Mouse (Mus musculus) liver, embryonic 13.5 days (tissue): Measurements from ENCODE around the gene Cmtm8. TPM values are rescaled to one million over a fixed set of nuclear protein-coding genes. Genes with fewer than 3 reads are reported as not detected.

Experiments
- ATAC-seq: fragments of 200-750 bp; cut with Nextera tagmentation; 2 replicates; pipeline ENCODE4 v1.8.0; 2017; ENCODE audit warnings: low read depth, mild to moderate bottlenecking, moderate number of reproducible peaks, moderate library complexity
- DNase-seq: peaks from one replicate; pipeline ENCODE4 v3.0.0; 2022
- H3K27ac ChIP-seq: fragments of 300-500 bp; sonication (generic); 2 replicates; pipeline ENCODE4 v1.5.1; 2015; ENCODE audit warnings: moderate library complexity, mild to moderate bottlenecking, inconsistent platforms
- H3K27me3 ChIP-seq: fragments of 300-500 bp; sonication (generic); 2 replicates; pipeline ENCODE4 v1.6.1; 2015; ENCODE audit warnings: mild to moderate bottlenecking, inconsistent platforms
- H3K36me3 ChIP-seq: fragments of 300-500 bp; sonication (generic); 2 replicates; pipeline ENCODE4 v1.6.1; 2015; ENCODE audit warnings: mild to moderate bottlenecking, inconsistent platforms
- H3K4me1 ChIP-seq: fragments of 300-500 bp; sonication (generic); replicated peaks from 2 replicates; pipeline ENCODE4 v1.6.1; 2015; ENCODE audit warnings: inconsistent platforms
- H3K4me2 ChIP-seq: fragments of 300-500 bp; sonication (generic); 2 replicates; pipeline ENCODE4 v1.6.1; 2015; ENCODE audit warnings: inconsistent platforms, mild to moderate bottlenecking, moderate library complexity
- H3K4me3 ChIP-seq: fragments of 300-500 bp; sonication (generic); replicated peaks from 2 replicates; pipeline ENCODE4 v1.5.1; 2015; ENCODE audit warnings: mild to moderate bottlenecking, inconsistent platforms
- H3K9ac ChIP-seq: fragments of 300-500 bp; sonication (generic); 2 replicates; pipeline ENCODE4 v1.6.1; 2015; ENCODE audit warnings: mild to moderate bottlenecking, inconsistent platforms
- H3K9me3 ChIP-seq: fragments of 300-500 bp; sonication (generic); replicated peaks from 2 replicates; pipeline ENCODE4 v1.6.1; 2016; ENCODE audit warnings: inconsistent platforms
- WGBS: fragments of 180-500 bp; shearing (Covaris S2); methylation state at CpG from one replicate; pipeline ENCODE4 v1.1.7; 2015; ENCODE audit not compliant: insufficient replicate concordance; 5-methylcytosine and 5-hydroxymethylcytosine counted together
- polyA plus RNA-seq: library from polyadenylated mRNA; unstranded; fragments of >200 nt; fragmentation: Nextera tagmentation; extraction: Ambion mirVana; gene quantifications from 2 replicates; pipeline ENCODE4 v1.2.1, GENCODE M21; 2015

The Cmtm8 gene
- polyA plus RNA-seq, 1 experiment from 2014 or later = 23.2 TPM

GRCm38 (mm10) chr9:114775272-114775671 is 68.7 kb downstream of the Cmtm8 start:
- Histone ChIP-seq H3K9ac (no peak overlapping the region), H3K27me3 (peaks cover 5% of the 10 kb centered on the region; the same call in 1 of the 2 replicates), H3K4me3 (no peak overlapping the region), H3K4me1 (peaks cover 38% of the 10 kb centered on the region), H3K27ac (peak overlapping the region; percentile 53), H3K9me3 (no peaks in the 10 kb centered on the region), H3K36me3 (peaks cover 12% of the 10 kb centered on the region), H3K4me2 (0 out of 2 replicates have a peak overlapping the region, but pooled peaks have one; percentile 8)
- DNase-seq (no peak), ATAC-seq (no peak)
- 40% methylated on average over 4 of the region's 4 CpGs for WGBS

GRCm38 (mm10) chr9:114774629-114775028 is 69.3 kb downstream of the Cmtm8 start:
- DNase-seq (no peak), ATAC-seq (no peak)
- H3K27ac ChIP-seq = no peak overlapping the region
- H3K4me3 ChIP-seq = no peak overlapping the region
- no peaks in the 10 kb centered on the region for H3K9me3 ChIP-seq
- H3K4me2 ChIP-seq = no peak overlapping the region
- H3K36me3 ChIP-seq = peaks cover 12% of the 10 kb centered on the region
- H3K9ac ChIP-seq = no peak overlapping the region
- WGBS = 67% methylated on average over 6 of the region's 6 CpGs
- H3K27me3 ChIP-seq = no peaks in the 10 kb centered on the region
- peaks cover 32% of the 10 kb centered on the region for H3K4me1 ChIP-seq

- Histone ChIP-seq H3K4me1 (peaks cover 18% of the 10 kb centered on the region), H3K4me3 (no peak overlapping the region), H3K4me2 (no peak overlapping the region), H3K9me3 (no peaks in the 10 kb centered on the region), H3K27ac (no peak overlapping the region), H3K27me3 (no peaks in the 10 kb centered on the region), H3K36me3 (peaks cover 12% of the 10 kb centered on the region), H3K9ac (no peak overlapping the region)
- no peak for DNase-seq
- ATAC-seq = no peak
- 73% methylated on average over 7 of the region's 7 CpGs for WGBS
These were observed 72.4 kb downstream of the Cmtm8 start for GRCm38 (mm10) chr9:114771565-114771964.

- Histone ChIP-seq H3K4me1 (peaks cover 6% of the 10 kb centered on the region), H3K9ac (no peak overlapping the region), H3K9me3 (no peaks in the 10 kb centered on the region), H3K27ac (no peak overlapping the region), H3K36me3 (peaks cover 12% of the 10 kb centered on the region), H3K4me2 (no peak overlapping the region), H3K27me3 (no peaks in the 10 kb centered on the region), H3K4me3 (no peak overlapping the region)
- 40% methylated on average over 4 of the region's 4 CpGs for WGBS
- ATAC-seq (no peak), DNase-seq (no peak)
These were observed 73.7 kb downstream of the Cmtm8 start for GRCm38 (mm10) chr9:114770224-114770623.

GRCm38 (mm10) chr9:114768066-114768465 is 75.9 kb downstream of the Cmtm8 start:
- no peak overlapping the region for H3K4me3 ChIP-seq
- H3K4me2 ChIP-seq = no peak overlapping the region
- ATAC-seq (no peak), DNase-seq (no peak)
- 60% methylated on average over 10 of the region's 10 CpGs for WGBS
- H3K36me3 ChIP-seq = peaks cover 12% of the 10 kb centered on the region
- no peak overlapping the region for H3K9ac ChIP-seq
- H3K4me1 ChIP-seq = no peaks in the 10 kb centered on the region; the same call in 1 of the 2 replicates
- H3K27me3 ChIP-seq = no peaks in the 10 kb centered on the region
- H3K27ac ChIP-seq = no peak overlapping the region
- H3K9me3 ChIP-seq = no peaks in the 10 kb centered on the region

- H3K4me1 ChIP-seq = no peaks in the 10 kb centered on the region; the same call in 1 of the 2 replicates
- ATAC-seq = no peak
- no peaks in the 10 kb centered on the region for H3K9me3 ChIP-seq
- no peak overlapping the region for H3K9ac ChIP-seq
- H3K27ac ChIP-seq = no peak overlapping the region
- 76% methylated on average over 2 of the region's 2 CpGs for WGBS
- H3K4me3 ChIP-seq = no peak overlapping the region
- peaks cover 13% of the 10 kb centered on the region for H3K36me3 ChIP-seq
- H3K4me2 ChIP-seq = no peak overlapping the region
- no peak for DNase-seq
- H3K27me3 ChIP-seq = no peaks in the 10 kb centered on the region
These were observed 76.4 kb downstream of the Cmtm8 start for GRCm38 (mm10) chr9:114767507-114767906.

- Histone ChIP-seq H3K4me2 (no peak overlapping the region), H3K4me3 (no peak overlapping the region), H3K27ac (no peak overlapping the region), H3K36me3 (peaks cover 11% of the 10 kb centered on the region; the same call in 1 of the 2 replicates), H3K4me1 (no peaks in the 10 kb centered on the region; the same call in 1 of the 2 replicates), H3K27me3 (no peaks in the 10 kb centered on the region), H3K9ac (no peak overlapping the region), H3K9me3 (no peaks in the 10 kb centered on the region)
- ATAC-seq (no peak), DNase-seq (no peak)
- WGBS = 77% methylated on average over 13 of the region's 13 CpGs
These were observed 76.9 kb downstream of the Cmtm8 start for GRCm38 (mm10) chr9:114767030-114767429.

- peaks cover 20% of the 10 kb centered on the region; the same call in 1 of the 2 replicates for H3K36me3 ChIP-seq
These were observed 80.6 kb downstream of the Cmtm8 start for GRCm38 (mm10) chr9:114763341-114763740.

GRCm38 (mm10) chr9:114761848-114762247 is 82.1 kb downstream of the Cmtm8 start:
- WGBS = 65% methylated on average over 11 of the region's 11 CpGs
- no peak for ATAC-seq

More at GRCm38 (mm10) chr9:114763341-114763740, 80.6 kb downstream of the Cmtm8 start:
- Histone ChIP-seq H3K4me1 (peaks cover 4% of the 10 kb centered on the region; the same call in 1 of the 2 replicates), H3K27me3 (no peaks in the 10 kb centered on the region), H3K4me3 (no peak overlapping the region), H3K4me2 (no peak overlapping the region), H3K9ac (no peak overlapping the region), H3K9me3 (no peaks in the 10 kb centered on the region), H3K27ac (no peak overlapping the region)
- ATAC-seq (no peak), DNase-seq (no peak)
- WGBS = 60% methylated on average over 13 of the region's 13 CpGs

GRCm38 (mm10) chr9:114760353-114760752 is 83.6 kb downstream of the Cmtm8 start:
- Histone ChIP-seq H3K27me3 (no peaks in the 10 kb centered on the region), H3K4me1 (0 out of 2 replicates have a peak, but pooled peaks cover 6% of the 10 kb centered on the region), H3K4me3 (no peak overlapping the region), H3K36me3 (peaks cover 29% of the 10 kb centered on the region; the same call in 1 of the 2 replicates), H3K9me3 (no peaks in the 10 kb centered on the region), H3K9ac (no peak overlapping the region), H3K27ac (no peak overlapping the region), H3K4me2 (no peak overlapping the region)
- 65% methylated on average over 5 of the region's 5 CpGs for WGBS
- ATAC-seq = no peak
- DNase-seq = no peak

More at GRCm38 (mm10) chr9:114761848-114762247, 82.1 kb downstream of the Cmtm8 start:
- Histone ChIP-seq H3K27me3 (no peaks in the 10 kb centered on the region), H3K4me2 (no peak overlapping the region), H3K4me3 (no peak overlapping the region), H3K4me1 (0 out of 2 replicates have a peak, but pooled peaks cover 6% of the 10 kb centered on the region), H3K9ac (no peak overlapping the region), H3K9me3 (no peaks in the 10 kb centered on the region), H3K36me3 (peaks cover 28% of the 10 kb centered on the region; the same call in 1 of the 2 replicates), H3K27ac (no peak overlapping the region)
- DNase-seq = no peak

- no peak for ATAC-seq
- Histone ChIP-seq H3K9ac (no peak overlapping the region), H3K4me2 (no peak overlapping the region), H3K27me3 (no peaks in the 10 kb centered on the region), H3K4me3 (no peak overlapping the region), H3K9me3 (no peaks in the 10 kb centered on the region), H3K4me1 (0 out of 2 replicates have a peak, but pooled peaks cover 6% of the 10 kb centered on the region), H3K27ac (no peak overlapping the region), H3K36me3 (peaks cover 29% of the 10 kb centered on the region; the same call in 1 of the 2 replicates)
- WGBS = 71% methylated on average over 4 of the region's 4 CpGs
- DNase-seq = no peak
These were observed 84.1 kb downstream of the Cmtm8 start for GRCm38 (mm10) chr9:114759886-114760285.

- no peak overlapping the region for H3K9ac ChIP-seq
- 69% methylated on average over 5 of the region's 5 CpGs for WGBS
- ATAC-seq (no peak), DNase-seq (no peak)
- H3K9me3 ChIP-seq = no peaks in the 10 kb centered on the region
- H3K4me3 ChIP-seq = no peak overlapping the region
- no peak overlapping the region for H3K27ac ChIP-seq
- H3K4me2 ChIP-seq = no peak overlapping the region
- peaks cover 29% of the 10 kb centered on the region; the same call in 1 of the 2 replicates for H3K36me3 ChIP-seq
- H3K27me3 ChIP-seq = no peaks in the 10 kb centered on the region
- H3K4me1 ChIP-seq = 0 out of 2 replicates have a peak, but pooled peaks cover 6% of the 10 kb centered on the region
These were observed 85.2 kb downstream of the Cmtm8 start for GRCm38 (mm10) chr9:114758801-114759200.
